Mouse (Mus musculus) spleen, adult 2 months (tissue): ENCODE data around the gene Tgfb2. TPM values are rescaled to one million over a fixed set of nuclear protein-coding genes. Genes with fewer than 3 reads are reported as not detected.

Experiments
- DNase-seq, 2 experiments: peaks; one replicate each; pipeline versions ENCODE4 v3.0.0 to v3.0.0-alpha.2; 2012 to 2021; ENCODE audit warnings: low spot score in 2 of 2, low read depth in 1 of 2
- H3K27ac ChIP-seq: fragments of 200-500 bp; 2 replicates; pipeline ENCODE4 v1.5.1; 2012; ENCODE audit warnings: low read length, inconsistent platforms; ENCODE audit not compliant: insufficient read depth
- H3K27me3 ChIP-seq: fragments of 200-500 bp; 2 replicates; pipeline ENCODE4 v1.6.1; 2012; ENCODE audit warnings: mild to moderate bottlenecking, moderate library complexity, low read length, inconsistent platforms; ENCODE audit not compliant: control insufficient read depth, insufficient read depth
- H3K36me3 ChIP-seq: fragments of 200-500 bp; 2 replicates; pipeline ENCODE4 v1.6.1; 2012; ENCODE audit warnings: mild to moderate bottlenecking, low read length, inconsistent platforms; ENCODE audit not compliant: control insufficient read depth, insufficient read depth
- H3K4me1 ChIP-seq: fragments of 200-500 bp; 2 replicates; pipeline ENCODE4 v1.6.1; 2011; ENCODE audit warnings: inconsistent platforms; ENCODE audit not compliant: control insufficient read depth, insufficient read depth, insufficient read length
- H3K4me3 ChIP-seq: fragments of 200-500 bp; 2 replicates; pipeline ENCODE4 v1.5.1; 2011; ENCODE audit warnings: mild to moderate bottlenecking, inconsistent platforms; ENCODE audit not compliant: insufficient read depth, insufficient read length; ENCODE audit errors: extremely low read depth
- CTCF ChIP-seq: fragments of 200-500 bp; IDR thresholded peaks from 2 replicates; pipeline ENCODE4 v1.5.1; 2011; ENCODE audit warnings: mild to moderate bottlenecking, inconsistent platforms; ENCODE audit not compliant: insufficient read depth, insufficient read length, insufficient replicate concordance; ENCODE audit errors: extremely low read depth
- POLR2A ChIP-seq: fragments of 200-500 bp; IDR thresholded peaks from 2 replicates; pipeline ENCODE4 v1.6.1; 2011; ENCODE audit warnings: low read depth, low read length, inconsistent platforms
- WGBS: fragments of 180-500 bp; shearing (Covaris S2); methylation state at CpG from one replicate; pipeline ENCODE4 v1.1.7; 2018; 5-methylcytosine and 5-hydroxymethylcytosine counted together
- polyA plus RNA-seq: library from polyadenylated mRNA; depleted of rRNA; stranded (reverse); fragments of >200 nt; gene quantifications from 2 replicates; pipeline ENCODE4 v1.2.3, GENCODE M21; 2012; rRNA removed

The Tgfb2 gene
- polyA plus RNA-seq, 1 experiment = 0.40 TPM

DNA sequence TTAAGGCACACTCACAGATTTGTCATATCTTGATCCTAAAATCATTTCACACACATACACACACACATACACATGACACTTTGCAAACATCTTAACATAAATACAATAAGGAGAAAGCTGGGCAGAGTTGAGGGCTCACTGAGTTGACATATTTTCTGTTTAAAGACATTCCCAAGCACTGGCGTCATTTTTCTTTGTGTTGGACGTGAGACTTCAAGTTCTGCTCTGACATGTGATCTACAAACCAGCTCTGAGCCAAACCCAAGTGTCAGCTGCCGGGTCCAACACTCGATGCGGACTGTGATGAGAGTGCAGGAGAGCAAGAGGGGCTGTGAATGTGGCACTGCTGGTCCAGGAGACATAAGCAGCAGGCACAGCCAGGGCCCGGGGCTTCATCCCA, 123.7 kb downstream of the Tgfb2 start:
- no peak for DNase-seq
- 87% methylated on average over 6 of the region's 6 CpGs for WGBS
- Histone ChIP-seq H3K4me1 (no peaks in the 10 kb centered on the region), H3K36me3 (no peaks in the 10 kb centered on the region), H3K27me3 (no peaks in the 10 kb centered on the region), H3K4me3 (no peak overlapping the region), H3K27ac (no peak overlapping the region)
- TF ChIP-seq CTCF (no peak), POLR2A (no peak)

DNA sequence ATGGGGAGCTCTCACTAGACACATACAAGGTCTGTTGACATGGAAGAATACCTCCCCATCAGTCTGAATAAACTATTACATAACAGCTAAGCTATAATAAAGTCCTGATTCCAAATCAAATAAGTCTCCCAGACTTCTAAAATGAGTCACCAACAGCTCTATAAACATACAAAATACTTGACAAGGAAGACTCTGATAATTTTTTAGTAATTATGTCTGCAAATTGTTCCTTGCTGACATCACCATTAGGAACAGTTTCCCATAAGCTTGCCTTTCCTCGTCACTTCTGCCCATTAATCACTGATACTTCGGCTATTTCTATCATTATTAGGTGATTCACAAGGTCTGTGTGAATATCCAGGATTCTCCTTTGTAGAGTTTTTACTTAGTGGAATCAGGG, 124.1 kb downstream of the Tgfb2 start:
- WGBS = 88% methylated on average over 2 of the region's 2 CpGs
- H3K36me3 ChIP-seq = no peaks in the 10 kb centered on the region
- H3K27me3 ChIP-seq = no peaks in the 10 kb centered on the region
- DNase-seq = no peak
- TF ChIP-seq CTCF = no peak
- no peak for TF ChIP-seq POLR2A
- H3K4me1 ChIP-seq = no peaks in the 10 kb centered on the region
- H3K27ac ChIP-seq = no peak overlapping the region
- no peak overlapping the region for H3K4me3 ChIP-seq

DNA sequence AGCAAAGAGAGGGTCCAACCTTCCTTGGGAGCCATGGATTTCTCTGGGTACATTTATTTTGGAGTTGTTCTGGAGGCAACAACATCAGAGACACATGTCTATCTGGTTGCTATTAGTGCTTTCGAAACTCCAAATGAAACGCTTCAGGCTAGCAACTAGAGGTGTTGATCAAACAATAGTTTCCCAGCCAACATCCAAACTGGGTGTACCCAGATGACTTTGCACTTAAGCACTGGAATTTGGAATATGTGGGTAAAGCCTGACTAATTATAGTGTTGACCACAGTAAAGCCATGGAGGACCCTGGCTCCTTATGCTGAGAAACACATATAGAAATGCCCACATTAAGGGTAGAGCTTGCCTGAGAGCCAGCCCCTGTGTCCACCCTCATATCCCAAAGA, 124.7 kb downstream of the Tgfb2 start:
- no peaks in the 10 kb centered on the region for H3K27me3 ChIP-seq
- no peaks in the 10 kb centered on the region for H3K4me1 ChIP-seq
- WGBS = 93% methylated on average over 2 of the region's 2 CpGs
- H3K4me3 ChIP-seq = no peak overlapping the region
- TF ChIP-seq POLR2A = no peak
- no peak for TF ChIP-seq CTCF
- no peak for DNase-seq
- H3K36me3 ChIP-seq = no peaks in the 10 kb centered on the region
- H3K27ac ChIP-seq = no peak overlapping the region

DNA sequence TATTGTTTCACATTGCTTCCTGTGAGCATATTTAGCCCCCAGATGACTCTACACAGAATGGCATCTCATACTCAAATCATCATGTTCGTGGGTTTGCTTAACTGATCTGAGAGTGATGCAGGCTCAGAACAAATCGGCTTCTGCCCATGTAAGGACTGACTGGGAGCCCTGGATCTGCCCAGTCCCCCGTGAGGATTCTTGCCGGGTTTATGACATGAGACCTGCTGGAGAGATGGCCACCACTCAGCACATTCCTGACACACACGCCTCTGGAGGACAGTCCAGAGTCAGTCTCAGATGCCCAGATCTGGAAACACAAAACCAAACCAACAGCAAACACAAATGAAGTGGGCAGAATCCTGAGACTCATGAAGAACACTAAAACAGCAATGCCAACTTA, 128.5 kb downstream of the Tgfb2 start:
- Histone ChIP-seq H3K27ac (no peak overlapping the region), H3K36me3 (no peaks in the 10 kb centered on the region), H3K4me1 (no peaks in the 10 kb centered on the region), H3K27me3 (no peaks in the 10 kb centered on the region), H3K4me3 (no peak overlapping the region)
- no peak for DNase-seq
- WGBS = 82% methylated on average over 5 of the region's 5 CpGs
- TF ChIP-seq POLR2A (no peak), CTCF (no peak)

DNA sequence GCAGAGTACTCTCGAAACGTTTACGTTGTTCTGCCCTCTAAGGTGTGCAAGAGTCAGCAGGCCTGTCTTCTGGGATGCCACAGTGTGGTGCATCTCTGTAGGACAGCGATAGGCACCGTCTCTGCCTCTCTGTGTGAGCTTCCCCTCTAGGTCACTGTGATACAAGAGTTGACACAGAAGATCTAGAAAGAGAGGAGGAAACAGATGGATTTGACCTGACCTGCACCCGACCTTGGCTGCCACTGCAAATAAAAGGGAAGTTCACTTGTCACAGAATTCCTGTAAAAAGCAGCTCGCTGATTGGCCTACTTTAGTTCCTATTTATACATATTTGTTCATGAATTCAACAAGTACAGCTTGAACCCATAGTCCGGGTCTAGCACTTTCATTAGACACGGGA, 130.2 kb downstream of the Tgfb2 start:
- Histone ChIP-seq H3K27ac (no peak overlapping the region), H3K36me3 (no peaks in the 10 kb centered on the region), H3K4me3 (no peak overlapping the region), H3K27me3 (no peaks in the 10 kb centered on the region), H3K4me1 (no peaks in the 10 kb centered on the region)
- TF ChIP-seq CTCF (no peak), POLR2A (no peak)
- WGBS = 8% methylated on average over 9 of the region's 9 CpGs
- no peak for DNase-seq

DNA sequence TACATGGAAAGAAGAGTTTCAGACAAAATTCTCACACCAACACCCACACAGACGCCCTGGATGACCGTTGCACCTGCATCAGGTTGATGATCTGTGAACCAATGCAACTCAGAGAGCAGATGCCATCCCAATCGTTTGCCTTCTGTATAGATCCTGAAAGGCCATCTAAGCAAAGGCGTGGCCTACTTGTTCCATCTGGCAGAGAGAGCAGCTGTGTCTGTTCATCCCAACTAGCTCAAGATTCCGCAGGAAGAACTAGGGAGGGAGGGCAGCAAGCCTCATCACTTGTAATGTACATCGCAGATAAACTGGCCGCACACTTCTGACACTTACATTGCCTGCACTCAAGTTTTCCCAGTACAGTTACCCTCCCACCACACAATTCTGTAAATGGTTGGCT, 130.7 kb downstream of the Tgfb2 start:
- Histone ChIP-seq H3K27ac (no peak overlapping the region), H3K36me3 (no peaks in the 10 kb centered on the region), H3K4me1 (no peaks in the 10 kb centered on the region), H3K27me3 (no peaks in the 10 kb centered on the region), H3K4me3 (no peak overlapping the region)
- DNase-seq = no peak
- no peak for TF ChIP-seq CTCF
- no peak for TF ChIP-seq POLR2A
- WGBS = 90% methylated on average over 7 of the region's 7 CpGs

Other genes starting within 250 kb of the Tgfb2 start
- gene Rrp15, start 43.4 kb upstream of the Tgfb2 start, polyA plus RNA-seq = 2.3 and 2.5 TPM in 2 replicates